In the genomic region with DNA sequence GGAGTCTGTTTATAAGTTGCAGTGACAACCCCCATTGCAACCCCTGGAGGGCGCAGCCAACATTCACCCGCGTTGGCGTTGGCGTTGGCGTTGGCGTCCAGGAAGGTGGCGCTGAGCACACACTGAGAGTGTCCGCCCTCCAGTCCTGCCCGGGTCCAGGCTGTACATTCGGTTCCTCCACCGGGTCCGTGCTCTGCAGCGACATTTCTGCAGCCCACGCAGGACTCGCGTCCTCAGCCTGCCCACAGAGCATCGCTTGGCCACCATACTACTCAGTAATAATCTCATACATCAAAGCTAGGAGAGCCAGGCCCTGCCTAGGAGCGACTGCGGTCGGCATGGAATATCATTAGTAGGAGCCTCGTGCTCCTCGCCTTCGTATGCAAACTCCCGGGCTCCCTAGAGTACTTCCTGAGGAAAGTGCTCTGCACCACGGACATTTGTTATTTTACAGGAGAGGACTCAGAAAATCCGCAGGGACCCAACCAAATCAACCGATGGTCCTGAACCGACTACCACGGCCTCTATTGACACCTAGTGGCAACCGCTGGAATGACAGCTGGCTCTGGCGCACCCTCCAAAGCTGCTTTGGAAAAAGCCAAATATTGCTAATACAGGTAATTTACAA, we compare ENCODE assay signal across 8 mouse cellular contexts. TPM values are rescaled to one million over a fixed set of nuclear protein-coding genes. Genes with fewer than 3 reads are reported as not detected.
DNase-seq lines count a peak whose midpoint lies in the region; ATAC-seq lines count a peak whose summit lies in the region.

No protein-coding gene starts in this region.

- DNase-seq in cerebellum, postnatal 10 days: peak; percentile 93 to 96
- DNase-seq in frontal cortex, postnatal 10 days (ENCODE audit: low spot score in 2 of 2): peak; percentile 24 to 81
- DNase-seq in layer of hippocampus, postnatal 36 days: peak; percentile 71 to 77
- DNase-seq in lung, postnatal 36 days: peak; percentile 87
- DNase-seq in right cerebral cortex, adult 18-20 months: peak; percentile 63
- DNase-seq in yolk sac, embryonic 10.5 days (ENCODE audit: low spot score): peak; percentile 51

- H3K4me1 ChIP-seq in hindbrain, embryonic 13.5 days (replicated peaks): peaks cover 7% of the 10 kb centered on the region

- peak; percentile 81 for ATAC-seq in activated CD4-positive, CD25-positive, alpha-beta regulatory T cell, adult 4 months
- ATAC-seq in hindbrain, embryonic 13.5 days (ENCODE audit: low FRiP score): peak; percentile 92

- peak overlapping the region; percentile 62 for H3K4me2 ChIP-seq in hindbrain, embryonic 13.5 days

- no peaks in the 10 kb centered on the region for H3K9me3 ChIP-seq in hindbrain, embryonic 13.5 days

- H3K27me3 ChIP-seq in hindbrain, embryonic 13.5 days: peaks cover 11% of the 10 kb centered on the region; the same call in 1 of the 2 replicates

- peak overlapping the region; percentile 70 for H3K27ac ChIP-seq in hindbrain, embryonic 13.5 days

- H3K4me3 ChIP-seq in hindbrain, embryonic 13.5 days: peak overlapping the region; percentile 48

- H3K9ac ChIP-seq in hindbrain, embryonic 13.5 days: peak overlapping the region; percentile 69

- no peaks in the 10 kb centered on the region for H3K36me3 ChIP-seq in hindbrain, embryonic 13.5 days

- under 1% methylated on average over 32 of the region's 32 CpGs for WGBS in hindbrain, embryonic 13.5 days

RNA-seq across cellular contexts. Expression of a gene that starts 40.4 kb away (rescaled TPM):
- 1 to 10 TPM; 1.6 to 2.1 TPM for polyA plus RNA-seq in activated CD4-positive, CD25-positive, alpha-beta regulatory T cell, adult 4 months (2017; shearing (Covaris generic))
- 0.53 and 0.63 TPM in 2 replicates for polyA plus RNA-seq in hindbrain, embryonic 13.5 days (2015; fragmentation: Nextera tagmentation; extraction: Ambion mirVana)
- 1 to 10 TPM; 4.4 to 6.3 TPM for total RNA-seq in layer of hippocampus, postnatal 36 days (2021)

Comparison
In these comparisons a context has a peak if more than half of its experiments do, and no peak if none do; other contexts are left out.
1. Peak in every context shown above with its lines: DNase-seq, ATAC-seq, H3K4me3 ChIP-seq and H3K27ac ChIP-seq.